Mouse (Mus musculus) spleen, adult 2 months (tissue): Measurements from ENCODE around the gene Gtf2ird1. TPM values are rescaled to one million over a fixed set of nuclear protein-coding genes. Genes with fewer than 3 reads are reported as not detected.
A peak's percentile ranks its signal among the peaks of the same experiment; 100 is the strongest.
"Not testable (repeated sequence)": the region's sequence is repeated elsewhere in the genome, so short reads cannot be mapped to it uniquely, and the experiment has no call there.

ENCODE experiments used
- DNase-seq, 2 experiments: peaks; one replicate each; pipeline versions ENCODE4 v3.0.0 to v3.0.0-alpha.2; 2012 to 2021; ENCODE audit warnings: low spot score in 2 of 2, low read depth in 1 of 2
- H3K27ac ChIP-seq: fragments of 200-500 bp; 2 replicates; pipeline ENCODE4 v1.5.1; 2012; ENCODE audit warnings: low read length, inconsistent platforms; ENCODE audit not compliant: insufficient read depth
- H3K27me3 ChIP-seq: fragments of 200-500 bp; 2 replicates; pipeline ENCODE4 v1.6.1; 2012; ENCODE audit warnings: mild to moderate bottlenecking, moderate library complexity, low read length, inconsistent platforms; ENCODE audit not compliant: control insufficient read depth, insufficient read depth
- H3K36me3 ChIP-seq: fragments of 200-500 bp; 2 replicates; pipeline ENCODE4 v1.6.1; 2012; ENCODE audit warnings: mild to moderate bottlenecking, low read length, inconsistent platforms; ENCODE audit not compliant: control insufficient read depth, insufficient read depth
- H3K4me1 ChIP-seq: fragments of 200-500 bp; 2 replicates; pipeline ENCODE4 v1.6.1; 2011; ENCODE audit warnings: inconsistent platforms; ENCODE audit not compliant: control insufficient read depth, insufficient read depth, insufficient read length
- H3K4me3 ChIP-seq: fragments of 200-500 bp; 2 replicates; pipeline ENCODE4 v1.5.1; 2011; ENCODE audit warnings: mild to moderate bottlenecking, inconsistent platforms; ENCODE audit not compliant: insufficient read depth, insufficient read length; ENCODE audit errors: extremely low read depth
- CTCF ChIP-seq: fragments of 200-500 bp; IDR thresholded peaks from 2 replicates; pipeline ENCODE4 v1.5.1; 2011; ENCODE audit warnings: mild to moderate bottlenecking, inconsistent platforms; ENCODE audit not compliant: insufficient read depth, insufficient read length, insufficient replicate concordance; ENCODE audit errors: extremely low read depth
- POLR2A ChIP-seq: fragments of 200-500 bp; IDR thresholded peaks from 2 replicates; pipeline ENCODE4 v1.6.1; 2011; ENCODE audit warnings: low read depth, low read length, inconsistent platforms
- WGBS: fragments of 180-500 bp; shearing (Covaris S2); methylation state at CpG from one replicate; pipeline ENCODE4 v1.1.7; 2018; 5-methylcytosine and 5-hydroxymethylcytosine counted together
- polyA plus RNA-seq: library from polyadenylated mRNA; depleted of rRNA; stranded (reverse); fragments of >200 nt; gene quantifications from 2 replicates; pipeline ENCODE4 v1.2.3, GENCODE M21; 2012

The Gtf2ird1 gene
- polyA plus RNA-seq, 1 experiment: 12.1 TPM

GRCm38 (mm10) chr5:134488042-134488441, 31.5 kb upstream of the Gtf2ird1 start:
- H3K4me3 ChIP-seq: no peak overlapping the region
- TF ChIP-seq CTCF (no peak), POLR2A (no peak)
- H3K4me1 ChIP-seq: peaks cover 4% of the 10 kb centered on the region; the same call in 1 of the 2 replicates
- 88% methylated on average over 10 of the region's 10 CpGs for WGBS
- no peaks in the 10 kb centered on the region for H3K36me3 ChIP-seq
- DNase-seq: no peak
- H3K27ac ChIP-seq: no peak overlapping the region
- no peaks in the 10 kb centered on the region for H3K27me3 ChIP-seq

- no peaks in the 10 kb centered on the region for H3K27me3 ChIP-seq
- peak; percentile 79; the same call in 1 of the 2 replicates for TF ChIP-seq CTCF
- TF ChIP-seq POLR2A: no peak
- H3K4me1 ChIP-seq: peaks cover 4% of the 10 kb centered on the region; the same call in 1 of the 2 replicates
- H3K36me3 ChIP-seq: no peaks in the 10 kb centered on the region
- H3K27ac ChIP-seq: no peak overlapping the region
- no peak overlapping the region for H3K4me3 ChIP-seq
- peak; percentile 55 to 56 for DNase-seq
- 61% methylated on average over 13 of the region's 13 CpGs for WGBS
Measured at GRCm38 (mm10) chr5:134485900-134486665, 29.6 kb upstream of the Gtf2ird1 start.

- no peak for TF ChIP-seq CTCF
- no peak for TF ChIP-seq POLR2A
- H3K27ac ChIP-seq: no peak overlapping the region
- DNase-seq: no peak
- 90% methylated on average over 7 of the region's 7 CpGs for WGBS
- no peaks in the 10 kb centered on the region for H3K36me3 ChIP-seq
- no peak overlapping the region for H3K4me3 ChIP-seq
- peaks cover 4% of the 10 kb centered on the region; the same call in 1 of the 2 replicates for H3K4me1 ChIP-seq
- no peaks in the 10 kb centered on the region for H3K27me3 ChIP-seq
Measured at GRCm38 (mm10) chr5:134485183-134485730, 28.7 kb upstream of the Gtf2ird1 start.

DNA sequence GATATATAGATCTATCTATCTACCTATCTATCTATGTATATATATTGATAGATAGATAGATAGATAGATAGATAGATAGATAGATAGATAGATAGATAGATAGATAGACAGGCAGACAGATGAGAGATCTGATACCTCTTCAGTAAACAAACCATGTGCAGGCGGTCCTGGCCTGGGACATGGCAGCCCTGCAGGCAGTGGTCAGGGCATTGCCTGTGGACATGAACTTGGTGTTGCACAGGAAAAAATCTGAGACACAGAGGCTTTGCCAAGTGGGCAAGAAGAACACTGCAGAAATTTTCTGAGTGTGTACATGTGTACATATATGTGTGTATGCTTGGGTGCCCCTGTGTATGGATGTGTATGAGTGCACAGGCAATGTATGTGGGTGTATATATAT, 26.8 kb upstream of the Gtf2ird1 start:
- H3K4me3 ChIP-seq: no peak overlapping the region
- no peak overlapping the region for H3K27ac ChIP-seq
- no peaks in the 10 kb centered on the region for H3K4me1 ChIP-seq
- TF ChIP-seq POLR2A (no peak), CTCF (no peak)
- 91% methylated on average over 1 of the region's 1 CpGs for WGBS
- no peak for DNase-seq
- H3K36me3 ChIP-seq: no peaks in the 10 kb centered on the region
- no peaks in the 10 kb centered on the region for H3K27me3 ChIP-seq

GRCm38 (mm10) chr5:134482331-134482730, 25.8 kb upstream of the Gtf2ird1 start:
- no peaks in the 10 kb centered on the region for H3K27me3 ChIP-seq
- H3K27ac ChIP-seq: no peak overlapping the region
- no peaks in the 10 kb centered on the region for H3K36me3 ChIP-seq
- DNase-seq: no peak
- no peak overlapping the region for H3K4me3 ChIP-seq
- 64% methylated on average over 11 of the region's 11 CpGs for WGBS
- TF ChIP-seq CTCF: no peak
- no peak for TF ChIP-seq POLR2A
- H3K4me1 ChIP-seq: no peaks in the 10 kb centered on the region

DNA sequence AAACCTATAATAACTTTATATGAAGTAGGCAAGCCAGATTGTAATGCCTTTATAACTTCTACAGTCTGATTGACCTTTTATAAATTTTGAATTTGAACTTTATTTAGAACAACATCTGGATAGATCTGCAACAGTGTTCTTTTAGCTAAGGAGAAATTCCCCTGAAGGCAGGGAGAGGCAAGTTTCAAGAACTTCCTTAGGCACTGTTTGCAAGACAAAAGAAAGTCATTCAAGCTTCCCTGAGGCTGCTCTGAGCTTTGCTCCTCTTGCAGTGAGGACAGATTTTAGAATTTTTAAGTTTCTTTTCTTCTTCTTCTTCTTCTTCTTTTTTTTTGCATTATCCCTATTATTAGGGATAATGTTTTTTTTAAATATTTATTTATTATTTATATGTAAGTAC, 22.4 kb upstream of the Gtf2ird1 start:
- H3K36me3 ChIP-seq, H3K27me3 ChIP-seq, H3K4me1 ChIP-seq, DNase-seq, H3K4me3 ChIP-seq, H3K27ac ChIP-seq: not testable (repeated sequence)

DNA sequence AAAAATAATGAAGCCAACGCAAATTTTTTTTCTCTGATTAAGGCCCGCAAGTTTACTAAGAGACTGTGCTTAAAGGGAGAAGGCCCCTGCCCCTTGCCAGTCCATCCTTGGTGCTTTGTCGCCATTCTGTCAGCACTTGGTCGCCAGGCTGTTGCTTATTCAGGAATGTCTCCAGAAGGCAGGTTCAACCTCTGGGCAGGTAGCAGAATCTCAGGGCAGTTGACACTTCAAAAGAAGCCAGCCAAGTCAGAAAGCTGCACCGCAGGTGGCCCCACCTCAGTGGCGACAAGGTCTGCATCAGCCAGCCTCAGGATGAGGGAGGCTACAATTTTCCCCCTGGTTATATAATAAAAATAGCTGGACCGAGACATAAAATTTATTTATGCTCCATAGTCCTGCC, 19.2 kb upstream of the Gtf2ird1 start:
- not testable (repeated sequence) for H3K4me3 ChIP-seq, H3K27ac ChIP-seq, DNase-seq, H3K4me1 ChIP-seq, H3K27me3 ChIP-seq, H3K36me3 ChIP-seq
- 94% methylated on average over 7 of the region's 7 CpGs for WGBS
